21 mouse cellular contexts compared by ENCODE assay signal in genomic region chr14:93274767-93275166, GRCm38 (mm10).
DNase-seq lines count a peak whose midpoint lies in the region; ATAC-seq and TF ChIP-seq lines count a peak whose summit lies in the region.
"Had no signal": no experiment of that assay in that cellular context is flagged by ENCODE, and none has a peak within 500 bp of the region (broad histone marks: within the 10 kb centered on the region; RNA-seq: fewer than 3 reads in every experiment).

No protein-coding gene starts in this region.

- ATAC-seq in cerebellum, adult (ENCODE audit: insufficient number of reproducible peaks, low FRiP score, low TSS enrichment): 0 out of 2 replicates have a peak, but pooled peaks have one; percentile 20
- ATAC-seq in lung, embryonic 14.5 days (ENCODE audit: insufficient read depth): no peak
- ATAC-seq: activated CD4-positive, CD25-positive, alpha-beta regulatory T cell, adult 4 months; forebrain, embryonic 13.5 days; forebrain, embryonic 16.5 days had no signal

- TF ChIP-seq CTCF in lung, embryonic 14.5 days (IDR thresholded peaks at IDR 0.05; ENCODE audit: low read depth): no peak

- H3K27ac ChIP-seq in lung, embryonic 14.5 days (ENCODE audit: low read depth): peak overlapping the region; percentile 9; the same call in 1 of the 2 replicates
- H3K27ac ChIP-seq: forebrain, embryonic 10.5 days; forebrain, embryonic 13.5 days; hindbrain, embryonic 12.5 days; hindbrain, embryonic 15.5 days had no signal

- H3K4me1 ChIP-seq in lung, embryonic 14.5 days (ENCODE audit: insufficient read depth): no peaks in the 10 kb centered on the region
- H3K4me1 ChIP-seq: forebrain, embryonic 10.5 days; forebrain, embryonic 13.5 days; hindbrain, embryonic 12.5 days; hindbrain, embryonic 15.5 days had no signal

- no peak overlapping the region for H3K4me2 ChIP-seq in lung, embryonic 14.5 days
- H3K4me2 ChIP-seq: forebrain, embryonic 13.5 days; heart, embryonic 11.5 days; hindbrain, embryonic 12.5 days; hindbrain, embryonic 15.5 days had no signal

- H3K9ac ChIP-seq in lung, embryonic 14.5 days: no peak overlapping the region
- H3K9ac ChIP-seq: forebrain, embryonic 13.5 days; hindbrain, embryonic 12.5 days; hindbrain, embryonic 15.5 days had no signal

- H3K36me3 ChIP-seq in lung, embryonic 14.5 days (ENCODE audit: insufficient read depth): no peaks in the 10 kb centered on the region
- H3K36me3 ChIP-seq: forebrain, embryonic 10.5 days; hindbrain, embryonic 12.5 days; hindbrain, embryonic 15.5 days had no signal

- no peak overlapping the region for H3K4me3 ChIP-seq in lung, embryonic 14.5 days (ENCODE audit: low read depth, low read length)
- H3K4me3 ChIP-seq: forebrain, embryonic 10.5 days; forebrain, embryonic 13.5 days; hindbrain, embryonic 12.5 days; hindbrain, embryonic 15.5 days had no signal

- DNase-seq in cerebellum, adult 11 months: no peak
- peak; percentile 24 to 29 for DNase-seq in frontal cortex, postnatal 36 days (ENCODE audit: low spot score in 2 of 2)
- DNase-seq in frontal cortex, postnatal 25 days (ENCODE audit: low spot score in 2 of 2): no peak
- DNase-seq in lung, embryonic 14.5 days: no peak
- DNase-seq in lung, adult 18-20 months: no peak
- no peak for DNase-seq in heart, adult 11 months
- DNase-seq: adrenal gland, adult 8-10 months; adrenal gland, postnatal 25 days; cerebellum, adult 18-20 months; cerebellum, adult 9-10 months; cerebellum, postnatal 14 days; gastrocnemius, postnatal 10 days; gastrocnemius, postnatal 36 days had no signal

- H3K27me3 ChIP-seq in lung, embryonic 14.5 days (ENCODE audit: insufficient read depth, low read length): no peaks in the 10 kb centered on the region
- H3K27me3 ChIP-seq: forebrain, embryonic 13.5 days; hindbrain, embryonic 12.5 days; hindbrain, embryonic 15.5 days had no signal

- H3K9me3 ChIP-seq in lung, embryonic 14.5 days (ENCODE audit: low read depth, low read length): no peaks in the 10 kb centered on the region
- H3K9me3 ChIP-seq: forebrain, embryonic 10.5 days; forebrain, embryonic 13.5 days; hindbrain, embryonic 12.5 days; hindbrain, embryonic 15.5 days had no signal

Comparison
In these comparisons a context has a peak if more than half of its experiments do, and no peak if none do; other contexts are left out.
1. DNase-seq: peak in frontal cortex, postnatal 36 days (2 of 2); none in cerebellum, adult 11 months (single experiment), frontal cortex, postnatal 25 days (0 of 2), lung, embryonic 14.5 days (single experiment), lung, adult 18-20 months (0 of 2) and heart, adult 11 months (single experiment).